Mouse (Mus musculus): ENCODE results near the gene Pcp4l1. TPM values are rescaled to one million over a fixed set of nuclear protein-coding genes. Genes with fewer than 3 reads are reported as not detected.

Gene Pcp4l1
- polyA plus RNA-seq, 1 experiment, result 0.13 TPM

- no peaks in the 10 kb centered on the region for H3K36me3 ChIP-seq (ENCODE audit: control insufficient read depth, insufficient read depth)
- no peaks in the 10 kb centered on the region for H3K79me2 ChIP-seq (ENCODE audit: control insufficient read depth, insufficient read depth)
- no peak for TF ChIP-seq CEBPB (IDR thresholded peaks at IDR 0.05; ENCODE audit: low read depth)
- TF ChIP-seq FOSL1 (IDR thresholded peaks at IDR 0.05; ENCODE audit: insufficient read depth, low read length, poor library complexity, severe bottlenecking), result no peak
- no peak for TF ChIP-seq MYOD1 (IDR thresholded peaks at IDR 0.05; ENCODE audit: control insufficient read depth, insufficient read length, low read depth)
- TF ChIP-seq CTCF (IDR thresholded peaks at IDR 0.05; ENCODE audit: control insufficient read depth, insufficient read depth, insufficient read length), result no peak
- H3K4me3 ChIP-seq (ENCODE audit: insufficient read depth, poor library complexity, severe bottlenecking), result no peak overlapping the region
- no peak overlapping the region for H3ac ChIP-seq (ENCODE audit: control insufficient read depth, insufficient read length, low read depth)
- H3K27me3 ChIP-seq (ENCODE audit: control insufficient read depth, insufficient read depth, insufficient read length), result no peaks in the 10 kb centered on the region
- H3K79me3 ChIP-seq (ENCODE audit: low read depth), result no peaks in the 10 kb centered on the region
These were observed 834 bp downstream of the Pcp4l1 start for GRCm38 (mm10) chr1:171195046-171195822.

GRCm38 (mm10) chr1:171193911-171194830 is 1.9 kb downstream of the Pcp4l1 start:
- H3K27me3 ChIP-seq (ENCODE audit: control insufficient read depth, insufficient read depth, insufficient read length), result no peaks in the 10 kb centered on the region
- TF ChIP-seq CTCF (IDR thresholded peaks at IDR 0.05; ENCODE audit: control insufficient read depth, insufficient read depth, insufficient read length) (no peak), CEBPB (IDR thresholded peaks at IDR 0.05; ENCODE audit: low read depth) (no peak), FOSL1 (IDR thresholded peaks at IDR 0.05; ENCODE audit: insufficient read depth, low read length, poor library complexity, severe bottlenecking) (no peak), MYOG (IDR thresholded peaks at IDR 0.05; ENCODE audit: control insufficient read depth, extremely low read depth, insufficient read length) (no peak), USF1 (IDR thresholded peaks at IDR 0.05; ENCODE audit: low read depth) (no peak), MYOD1 (IDR thresholded peaks at IDR 0.05; ENCODE audit: control insufficient read depth, insufficient read length, low read depth) (no peak), MAX (IDR thresholded peaks at IDR 0.05) (no peak)
- H3K79me2 ChIP-seq (ENCODE audit: control insufficient read depth, insufficient read depth), result no peaks in the 10 kb centered on the region
- H3K36me3 ChIP-seq (ENCODE audit: control insufficient read depth, insufficient read depth), result no peaks in the 10 kb centered on the region
- no peak overlapping the region for H3K4me3 ChIP-seq (ENCODE audit: insufficient read depth, poor library complexity, severe bottlenecking)
- no peak overlapping the region for H3ac ChIP-seq (ENCODE audit: control insufficient read depth, insufficient read length, low read depth)
- H3K79me3 ChIP-seq (ENCODE audit: low read depth), result no peaks in the 10 kb centered on the region

- no peaks in the 10 kb centered on the region for H3K27me3 ChIP-seq (ENCODE audit: control insufficient read depth, insufficient read depth, insufficient read length)
- H3K79me3 ChIP-seq (ENCODE audit: low read depth), result no peaks in the 10 kb centered on the region
- TF ChIP-seq MAX (IDR thresholded peaks at IDR 0.05), result no peak
- no peak for TF ChIP-seq CEBPB (IDR thresholded peaks at IDR 0.05; ENCODE audit: low read depth)
- no peak for TF ChIP-seq CTCF (IDR thresholded peaks at IDR 0.05; ENCODE audit: control insufficient read depth, insufficient read depth, insufficient read length)
- TF ChIP-seq MYOD1 (IDR thresholded peaks at IDR 0.05; ENCODE audit: control insufficient read depth, insufficient read length, low read depth), result no peak
- no peak for TF ChIP-seq MYOG (IDR thresholded peaks at IDR 0.05; ENCODE audit: control insufficient read depth, extremely low read depth, insufficient read length)
- no peak for TF ChIP-seq USF1 (IDR thresholded peaks at IDR 0.05; ENCODE audit: low read depth)
- no peak for TF ChIP-seq FOSL1 (IDR thresholded peaks at IDR 0.05; ENCODE audit: insufficient read depth, low read length, poor library complexity, severe bottlenecking)
- H3ac ChIP-seq (ENCODE audit: control insufficient read depth, insufficient read length, low read depth), result no peak overlapping the region
- H3K79me2 ChIP-seq (ENCODE audit: control insufficient read depth, insufficient read depth), result no peaks in the 10 kb centered on the region
- H3K4me3 ChIP-seq (ENCODE audit: insufficient read depth, poor library complexity, severe bottlenecking), result no peak overlapping the region
- no peaks in the 10 kb centered on the region for H3K36me3 ChIP-seq (ENCODE audit: control insufficient read depth, insufficient read depth)
These were observed 2.8 kb downstream of the Pcp4l1 start for GRCm38 (mm10) chr1:171193093-171193840.

- Histone ChIP-seq H3K27me3 (ENCODE audit: control insufficient read depth, insufficient read depth, insufficient read length) (no peaks in the 10 kb centered on the region), H3ac (ENCODE audit: control insufficient read depth, insufficient read length, low read depth) (no peak overlapping the region), H3K4me3 (ENCODE audit: insufficient read depth, poor library complexity, severe bottlenecking) (no peak overlapping the region), H3K36me3 (ENCODE audit: control insufficient read depth, insufficient read depth) (no peaks in the 10 kb centered on the region), H3K79me3 (ENCODE audit: low read depth) (no peaks in the 10 kb centered on the region), H3K79me2 (ENCODE audit: control insufficient read depth, insufficient read depth) (no peaks in the 10 kb centered on the region)
- no peak for TF ChIP-seq USF1 (IDR thresholded peaks at IDR 0.05; ENCODE audit: low read depth)
- no peak for TF ChIP-seq MAX (IDR thresholded peaks at IDR 0.05)
- TF ChIP-seq CEBPB (IDR thresholded peaks at IDR 0.05; ENCODE audit: low read depth), result no peak
- no peak for TF ChIP-seq MYOD1 (IDR thresholded peaks at IDR 0.05; ENCODE audit: control insufficient read depth, insufficient read length, low read depth)
- TF ChIP-seq MYOG (IDR thresholded peaks at IDR 0.05; ENCODE audit: control insufficient read depth, extremely low read depth, insufficient read length), result no peak
- no peak for TF ChIP-seq CTCF (IDR thresholded peaks at IDR 0.05; ENCODE audit: control insufficient read depth, insufficient read depth, insufficient read length)
- TF ChIP-seq FOSL1 (IDR thresholded peaks at IDR 0.05; ENCODE audit: insufficient read depth, low read length, poor library complexity, severe bottlenecking), result no peak
These were observed 3.8 kb downstream of the Pcp4l1 start for GRCm38 (mm10) chr1:171192283-171192682.

- H3K27me3 ChIP-seq (ENCODE audit: control insufficient read depth, insufficient read depth, insufficient read length), result no peaks in the 10 kb centered on the region
These were observed 5.2 kb downstream of the Pcp4l1 start for GRCm38 (mm10) chr1:171190832-171191231.

More at GRCm38 (mm10) chr1:171190832-171191231, 5.2 kb downstream of the Pcp4l1 start:
- no peaks in the 10 kb centered on the region for H3K36me3 ChIP-seq (ENCODE audit: control insufficient read depth, insufficient read depth)
- no peaks in the 10 kb centered on the region for H3K79me3 ChIP-seq (ENCODE audit: low read depth)
- H3ac ChIP-seq (ENCODE audit: control insufficient read depth, insufficient read length, low read depth), result no peak overlapping the region
- H3K79me2 ChIP-seq (ENCODE audit: control insufficient read depth, insufficient read depth), result no peaks in the 10 kb centered on the region
- no peak overlapping the region for H3K4me3 ChIP-seq (ENCODE audit: insufficient read depth, poor library complexity, severe bottlenecking)
- no peak for TF ChIP-seq CTCF (IDR thresholded peaks at IDR 0.05; ENCODE audit: control insufficient read depth, insufficient read depth, insufficient read length)
- no peak for TF ChIP-seq MYOG (IDR thresholded peaks at IDR 0.05; ENCODE audit: control insufficient read depth, extremely low read depth, insufficient read length)
- no peak for TF ChIP-seq USF1 (IDR thresholded peaks at IDR 0.05; ENCODE audit: low read depth)
- TF ChIP-seq FOSL1 (IDR thresholded peaks at IDR 0.05; ENCODE audit: insufficient read depth, low read length, poor library complexity, severe bottlenecking), result no peak
- TF ChIP-seq CEBPB (IDR thresholded peaks at IDR 0.05; ENCODE audit: low read depth), result no peak
- no peak for TF ChIP-seq MYOD1 (IDR thresholded peaks at IDR 0.05; ENCODE audit: control insufficient read depth, insufficient read length, low read depth)
- TF ChIP-seq MAX (IDR thresholded peaks at IDR 0.05), result no peak

Data from C2C12 (cell line).